Mouse (Mus musculus) forebrain, embryonic 15.5 days (tissue): Measurements from ENCODE around the gene Slc22a20. TPM values are rescaled to one million over a fixed set of nuclear protein-coding genes. Genes with fewer than 3 reads are reported as not detected.

Source experiments
- ATAC-seq: fragments of 200-750 bp; cut with Nextera tagmentation; replicated peaks from 2 replicates; pipeline ENCODE4 v1.8.0; 2017; ENCODE audit warnings: mild to moderate bottlenecking, moderate TSS enrichment, moderate library complexity
- H3K27ac ChIP-seq: fragments of 300-500 bp; sonication (generic); replicated peaks from 2 replicates; pipeline ENCODE4 v1.5.1; 2015; ENCODE audit warnings: mild to moderate bottlenecking, inconsistent platforms
- H3K27me3 ChIP-seq: fragments of 300-500 bp; sonication (generic); 2 replicates; pipeline ENCODE4 v1.6.1; 2015; ENCODE audit warnings: inconsistent platforms
- H3K36me3 ChIP-seq: fragments of 300-500 bp; sonication (generic); 2 replicates; pipeline ENCODE4 v1.6.1; 2015; ENCODE audit warnings: mild to moderate bottlenecking, inconsistent platforms
- H3K4me1 ChIP-seq: fragments of 300-500 bp; sonication (generic); 2 replicates; pipeline ENCODE4 v1.6.1; 2015; ENCODE audit warnings: inconsistent platforms
- H3K4me2 ChIP-seq: fragments of 300-500 bp; sonication (generic); replicated peaks from 2 replicates; pipeline ENCODE4 v1.6.1; 2015; ENCODE audit warnings: mild to moderate bottlenecking, inconsistent platforms
- H3K4me3 ChIP-seq: fragments of 300-500 bp; sonication (generic); 2 replicates; pipeline ENCODE4 v1.5.1; 2015; ENCODE audit warnings: mild to moderate bottlenecking, inconsistent platforms
- H3K9ac ChIP-seq: fragments of 300-500 bp; sonication (generic); replicated peaks from 2 replicates; pipeline ENCODE4 v1.6.1; 2015; ENCODE audit warnings: mild to moderate bottlenecking, inconsistent platforms
- H3K9me3 ChIP-seq: fragments of 300-500 bp; sonication (generic); 2 replicates; pipeline ENCODE4 v1.6.1; 2016; ENCODE audit warnings: inconsistent platforms
- WGBS: fragments of 180-500 bp; shearing (Covaris S2); methylation state at CpG from one replicate; pipeline ENCODE4 v1.1.7; 2015; ENCODE audit warnings: mixed read lengths; 5-methylcytosine and 5-hydroxymethylcytosine counted together
- polyA plus RNA-seq: library from polyadenylated mRNA; unstranded; fragments of >200 nt; fragmentation: Nextera tagmentation; extraction: Ambion mirVana; gene quantifications from 2 replicates; pipeline ENCODE4 v1.2.1, GENCODE M21; 2015

Gene Slc22a20
- polyA plus RNA-seq, 1 experiment from 2014 or later = not detected

DNA sequence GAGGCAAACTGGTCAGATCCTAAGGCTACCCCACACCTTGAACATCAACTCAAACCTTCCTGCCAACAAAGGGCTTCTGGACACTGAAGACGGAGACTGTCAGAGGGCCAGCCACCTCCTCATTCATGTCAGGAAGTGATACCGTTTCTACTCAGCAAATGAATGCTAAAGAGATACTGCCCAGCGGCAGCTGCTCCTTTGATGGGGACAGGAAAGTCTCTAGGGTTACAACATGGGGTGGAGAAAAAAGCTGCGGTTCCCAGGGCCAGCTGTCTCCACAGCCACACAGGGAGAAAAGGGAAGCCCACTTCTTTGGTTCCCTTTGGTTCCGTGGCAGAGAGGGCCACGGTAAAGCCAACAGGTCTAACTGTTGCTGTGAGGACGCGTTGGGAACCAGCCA is 41.8 kb downstream of the Slc22a20 start:
- Histone ChIP-seq H3K9me3 (no peaks in the 10 kb centered on the region), H3K4me3 (no peak overlapping the region), H3K36me3 (no peaks in the 10 kb centered on the region), H3K4me2 (no peak overlapping the region), H3K4me1 (peaks cover 15% of the 10 kb centered on the region), H3K27me3 (no peaks in the 10 kb centered on the region), H3K9ac (no peak overlapping the region), H3K27ac (no peak overlapping the region)
- WGBS = 82% methylated on average over 8 of the region's 8 CpGs
- no peak for ATAC-seq

DNA sequence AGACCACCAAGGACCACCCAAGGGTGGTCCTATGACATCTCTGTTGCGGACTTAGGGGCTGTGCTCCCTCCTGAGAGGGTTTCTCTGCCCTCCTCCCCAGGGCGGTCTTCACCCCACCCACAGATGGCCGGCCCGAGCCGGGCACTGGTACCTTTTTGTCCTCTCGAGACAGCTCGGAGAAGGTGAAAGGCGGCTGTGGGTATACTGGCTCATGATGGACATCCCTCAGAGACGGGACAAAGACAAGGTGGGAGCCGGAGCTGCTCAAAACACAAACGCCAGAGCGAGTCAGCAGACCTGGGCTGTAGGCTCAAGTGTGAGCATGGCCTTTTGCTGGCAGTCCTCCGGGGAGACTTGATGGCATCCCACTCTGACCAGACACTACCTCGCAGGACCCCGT is 42.5 kb downstream of the Slc22a20 start:
- no peaks in the 10 kb centered on the region for H3K36me3 ChIP-seq
- no peaks in the 10 kb centered on the region for H3K27me3 ChIP-seq
- peaks cover 15% of the 10 kb centered on the region for H3K4me1 ChIP-seq
- H3K9ac ChIP-seq = no peak overlapping the region
- WGBS = 92% methylated on average over 15 of the region's 15 CpGs
- H3K9me3 ChIP-seq = no peaks in the 10 kb centered on the region
- H3K27ac ChIP-seq = no peak overlapping the region
- H3K4me2 ChIP-seq = no peak overlapping the region
- H3K4me3 ChIP-seq = no peak overlapping the region
- no peak for ATAC-seq

DNA sequence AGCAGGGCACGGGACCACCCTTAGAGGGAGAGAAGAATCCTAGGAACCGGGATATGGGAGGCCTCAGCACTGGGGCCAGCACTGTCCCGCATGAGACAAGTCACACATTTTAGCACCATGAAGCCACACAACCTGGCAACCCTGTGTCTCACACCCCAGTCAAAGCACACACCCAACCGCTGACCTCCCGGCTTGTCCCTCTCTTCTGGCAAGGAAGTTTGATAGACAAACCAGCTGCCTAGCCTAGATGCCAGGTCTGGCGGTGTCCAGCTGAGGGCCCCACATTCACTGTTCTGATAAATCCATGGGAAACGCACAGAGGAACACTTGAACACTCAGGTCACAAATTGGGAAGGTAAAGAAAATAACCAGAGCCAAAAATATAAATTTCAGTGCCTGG is 43.4 kb downstream of the Slc22a20 start:
- H3K27ac ChIP-seq = no peak overlapping the region
- no peak overlapping the region for H3K9ac ChIP-seq
- H3K9me3 ChIP-seq = no peaks in the 10 kb centered on the region
- ATAC-seq = no peak
- 93% methylated on average over 7 of the region's 7 CpGs for WGBS
- no peaks in the 10 kb centered on the region for H3K36me3 ChIP-seq
- peaks cover 21% of the 10 kb centered on the region for H3K4me1 ChIP-seq
- H3K4me2 ChIP-seq = no peak overlapping the region
- H3K27me3 ChIP-seq = no peaks in the 10 kb centered on the region
- H3K4me3 ChIP-seq = no peak overlapping the region

DNA sequence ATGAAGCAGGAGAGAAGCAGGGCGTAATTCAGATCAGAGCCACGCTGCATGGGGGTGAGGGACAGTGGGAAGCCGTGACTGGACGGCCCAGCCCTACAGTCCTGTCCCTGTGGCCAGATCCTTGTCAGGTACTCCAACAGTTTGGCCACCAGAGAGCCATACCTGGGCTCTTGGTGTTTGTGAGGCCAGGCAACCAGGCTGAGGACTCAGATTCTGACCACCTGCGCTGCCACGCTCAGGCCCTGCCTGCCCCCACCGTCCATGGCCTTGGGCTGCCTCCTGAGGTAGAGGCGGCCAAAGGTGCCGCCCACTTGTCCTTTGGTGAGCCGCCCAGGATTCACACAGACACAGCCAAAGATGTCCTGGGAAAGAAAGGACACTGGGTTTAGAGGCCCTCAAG is 45.3 kb downstream of the Slc22a20 start:
- Histone ChIP-seq H3K27ac (peak overlapping the region; percentile 68), H3K4me1 (peaks cover 25% of the 10 kb centered on the region), H3K4me3 (no peak overlapping the region), H3K36me3 (no peaks in the 10 kb centered on the region), H3K27me3 (no peaks in the 10 kb centered on the region), H3K9ac (no peak overlapping the region), H3K9me3 (no peaks in the 10 kb centered on the region), H3K4me2 (no peak overlapping the region)
- WGBS = 90% methylated on average over 10 of the region's 10 CpGs
- ATAC-seq = no peak

- no peaks in the 10 kb centered on the region for H3K27me3 ChIP-seq
- no peak overlapping the region for H3K4me3 ChIP-seq
- H3K36me3 ChIP-seq = no peaks in the 10 kb centered on the region
- WGBS = 51% methylated on average over 4 of the region's 4 CpGs
- ATAC-seq = 0 out of 2 replicates have a peak, but pooled peaks have one; percentile 35
- H3K27ac ChIP-seq = peak overlapping the region; percentile 68
- H3K4me1 ChIP-seq = peaks cover 25% of the 10 kb centered on the region
- H3K4me2 ChIP-seq = no peak overlapping the region
- H3K9ac ChIP-seq = no peak overlapping the region
- H3K9me3 ChIP-seq = no peaks in the 10 kb centered on the region
These were observed 45.8 kb downstream of the Slc22a20 start for GRCm38 (mm10) chr19:5940173-5940572.

- no peaks in the 10 kb centered on the region for H3K36me3 ChIP-seq
- H3K4me3 ChIP-seq = no peak overlapping the region
- 0 out of 2 replicates have a peak, but pooled peaks have one; percentile 4 for ATAC-seq
- H3K27me3 ChIP-seq = no peaks in the 10 kb centered on the region
- no peak overlapping the region for H3K9ac ChIP-seq
- H3K9me3 ChIP-seq = no peaks in the 10 kb centered on the region
- H3K4me1 ChIP-seq = peaks cover 25% of the 10 kb centered on the region
- peak overlapping the region; percentile 68 for H3K27ac ChIP-seq
- no peak overlapping the region for H3K4me2 ChIP-seq
- 60% methylated on average over 5 of the region's 5 CpGs for WGBS
These were observed 46.2 kb downstream of the Slc22a20 start for GRCm38 (mm10) chr19:5939715-5940114.

- Histone ChIP-seq H3K27ac (no peak overlapping the region), H3K36me3 (no peaks in the 10 kb centered on the region), H3K9ac (no peak overlapping the region), H3K27me3 (no peaks in the 10 kb centered on the region), H3K4me3 (no peak overlapping the region), H3K4me2 (no peak overlapping the region), H3K9me3 (no peaks in the 10 kb centered on the region), H3K4me1 (peaks cover 25% of the 10 kb centered on the region)
- no peak for ATAC-seq
- WGBS = 91% methylated on average over 6 of the region's 6 CpGs
These were observed 47.4 kb downstream of the Slc22a20 start for GRCm38 (mm10) chr19:5938516-5938915.

GRCm38 (mm10) chr19:5937836-5938406 is 48.0 kb downstream of the Slc22a20 start:
- Histone ChIP-seq H3K27me3 (no peaks in the 10 kb centered on the region), H3K4me1 (peaks cover 25% of the 10 kb centered on the region), H3K4me2 (peak overlapping the region; percentile 4; the same call in 1 of the 2 replicates), H3K9me3 (no peaks in the 10 kb centered on the region), H3K4me3 (no peak overlapping the region), H3K27ac (no peak overlapping the region), H3K36me3 (no peaks in the 10 kb centered on the region), H3K9ac (no peak overlapping the region)
- no peak for ATAC-seq
- WGBS = 33% methylated on average over 14 of the region's 14 CpGs

DNA sequence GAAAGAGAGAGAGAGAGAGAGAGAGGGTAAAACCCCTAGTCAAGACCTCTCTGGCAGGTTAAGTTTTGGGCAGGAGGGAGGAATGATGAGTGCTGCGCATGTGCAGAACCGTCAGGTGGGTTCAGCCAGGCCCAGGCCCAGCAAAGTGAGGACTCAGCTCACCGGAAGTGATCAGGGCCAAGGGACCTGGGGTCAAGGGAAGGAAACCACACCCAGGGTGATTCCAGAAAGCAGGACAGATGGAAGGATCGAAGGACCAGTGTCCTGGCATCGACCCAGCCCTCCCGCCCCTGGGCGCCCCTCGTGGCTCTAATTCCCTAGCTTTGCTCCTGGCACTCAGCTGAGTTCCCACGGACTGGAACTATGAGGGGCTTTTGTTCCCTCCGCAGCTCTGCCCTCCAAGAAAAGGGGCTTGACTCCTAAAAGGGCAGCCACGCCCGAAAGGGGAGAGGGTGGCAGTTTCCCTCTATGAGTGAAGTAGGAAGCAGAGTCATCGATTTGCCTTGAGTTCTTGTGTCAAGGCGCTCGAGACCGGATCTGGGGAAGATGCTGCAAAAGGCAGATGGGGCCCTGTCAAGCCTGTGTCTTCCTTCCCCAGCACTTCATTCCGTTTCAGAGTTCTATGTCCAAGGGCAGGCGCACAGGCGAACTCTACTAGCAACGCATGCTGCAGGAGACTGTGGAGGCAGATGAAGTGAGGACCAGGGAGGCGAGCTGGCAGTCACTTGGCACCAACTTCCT is 48.7 kb downstream of the Slc22a20 start:
- WGBS = 56% methylated on average over 20 of the region's 21 CpGs
- ATAC-seq = no peak
- no peak overlapping the region for H3K27ac ChIP-seq
- H3K9me3 ChIP-seq = no peaks in the 10 kb centered on the region
- H3K9ac ChIP-seq = no peak overlapping the region
- no peaks in the 10 kb centered on the region for H3K36me3 ChIP-seq
- no peaks in the 10 kb centered on the region for H3K27me3 ChIP-seq
- peak overlapping the region; percentile 4; the same call in 1 of the 2 replicates for H3K4me2 ChIP-seq
- H3K4me3 ChIP-seq = no peak overlapping the region
- H3K4me1 ChIP-seq = peaks cover 25% of the 10 kb centered on the region

- Histone ChIP-seq H3K27me3 (no peaks in the 10 kb centered on the region), H3K9me3 (no peaks in the 10 kb centered on the region), H3K4me2 (no peak overlapping the region), H3K27ac (no peak overlapping the region), H3K4me3 (no peak overlapping the region), H3K9ac (no peak overlapping the region), H3K36me3 (no peaks in the 10 kb centered on the region), H3K4me1 (peaks cover 24% of the 10 kb centered on the region)
- WGBS = 82% methylated on average over 5 of the region's 5 CpGs
- ATAC-seq = no peak
These were observed 50.3 kb downstream of the Slc22a20 start for GRCm38 (mm10) chr19:5935691-5936090.

DNA sequence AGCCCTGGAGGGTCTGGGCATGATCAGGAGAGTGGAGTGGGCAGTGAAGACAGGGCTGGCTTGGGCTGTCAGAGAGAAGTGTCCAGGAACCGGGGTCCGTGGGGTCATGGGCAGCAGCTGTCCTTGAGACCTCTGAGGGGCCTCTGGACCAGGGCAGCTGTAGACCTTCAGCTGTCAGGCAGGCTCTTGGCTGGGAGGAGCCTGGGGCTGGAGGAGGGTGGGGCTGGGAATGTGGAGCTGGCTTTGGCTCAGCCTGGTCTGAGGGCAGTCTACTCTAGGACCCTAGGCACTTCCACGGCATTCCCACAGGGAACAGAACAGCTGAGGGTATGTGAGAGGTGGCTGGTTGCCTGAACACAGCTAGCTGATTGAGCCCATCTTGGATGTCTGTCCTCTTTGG is 50.7 kb downstream of the Slc22a20 start:
- Histone ChIP-seq H3K4me1 (peaks cover 20% of the 10 kb centered on the region), H3K4me3 (no peak overlapping the region), H3K27ac (no peak overlapping the region), H3K36me3 (no peaks in the 10 kb centered on the region), H3K27me3 (no peaks in the 10 kb centered on the region), H3K9ac (no peak overlapping the region), H3K4me2 (no peak overlapping the region), H3K9me3 (no peaks in the 10 kb centered on the region)
- WGBS = 80% methylated on average over 3 of the region's 3 CpGs
- no peak for ATAC-seq

GRCm38 (mm10) chr19:5929634-5930596 is 56.0 kb downstream of the Slc22a20 start:
- no peak for ATAC-seq

More at GRCm38 (mm10) chr19:5929634-5930596, 56.0 kb downstream of the Slc22a20 start:
- H3K9me3 ChIP-seq = no peaks in the 10 kb centered on the region
- H3K4me1 ChIP-seq = peaks cover 16% of the 10 kb centered on the region
- no peak overlapping the region for H3K9ac ChIP-seq
- WGBS = 71% methylated on average over 14 of the region's 14 CpGs
- H3K4me3 ChIP-seq = no peak overlapping the region
- no peaks in the 10 kb centered on the region for H3K27me3 ChIP-seq
- H3K27ac ChIP-seq = no peak overlapping the region
- no peaks in the 10 kb centered on the region for H3K36me3 ChIP-seq
- no peak overlapping the region for H3K4me2 ChIP-seq
